Comparison of ENCODE assay signal across 19 mouse cellular contexts in the genomic region with DNA sequence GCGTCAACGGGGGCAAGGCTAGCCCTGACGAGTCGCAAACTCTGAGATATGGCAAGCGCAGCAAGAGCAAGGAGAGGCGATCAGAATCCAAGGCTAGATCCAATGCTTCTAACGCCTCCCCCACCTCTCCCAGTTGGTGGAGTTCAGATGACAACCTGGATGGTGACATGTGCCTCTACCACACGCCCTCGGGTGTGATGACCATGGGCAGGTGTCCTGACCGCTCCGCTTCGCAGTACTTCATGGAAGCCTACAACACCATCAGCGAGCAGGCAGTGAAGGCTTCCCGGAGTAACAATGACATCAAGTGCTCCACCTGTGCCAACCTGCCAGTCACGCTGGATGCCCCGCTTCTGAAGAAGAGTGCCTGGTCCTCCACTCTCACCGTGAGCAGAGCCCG.
"Had no signal": no experiment of that assay in that cellular context is flagged by ENCODE, and none has a peak within 500 bp of the region (broad histone marks: within the 10 kb centered on the region; RNA-seq: fewer than 3 reads in every experiment).

No protein-coding gene starts in this region.

- H3K27me3 ChIP-seq: limb, embryonic 12.5 days; limb, embryonic 15.5 days; stomach, embryonic 15.5 days had no signal

- H3K4me1 ChIP-seq: limb, embryonic 15.5 days; stomach, embryonic 15.5 days had no signal

- H3K27ac ChIP-seq: kidney, postnatal 0 days; limb, embryonic 12.5 days; limb, embryonic 15.5 days; liver, embryonic 14.5 days; macrophage; stomach, embryonic 15.5 days had no signal

- H3K4me3 ChIP-seq: limb, embryonic 12.5 days; limb, embryonic 15.5 days; stomach, embryonic 15.5 days had no signal

- H3K4me2 ChIP-seq: limb, embryonic 12.5 days; limb, embryonic 15.5 days; liver, embryonic 11.5 days; lung, embryonic 14.5 days; midbrain, embryonic 11.5 days; stomach, embryonic 15.5 days had no signal

- ATAC-seq: liver, postnatal 0 days; lung, postnatal 0 days had no signal

- H3K9ac ChIP-seq: limb, embryonic 12.5 days; limb, embryonic 15.5 days; liver, embryonic 14.5 days; liver, postnatal 0 days; lung, embryonic 14.5 days; stomach, embryonic 15.5 days had no signal

- DNase-seq: kidney, adult 2 months; left cerebral cortex, postnatal 4 days; liver, postnatal 0 days; lung, embryonic 14.5 days; midbrain, embryonic 14.5 days; right cerebral cortex, postnatal 25 days; spleen, adult 18-20 months; thymus, adult 2 months; thymus, postnatal 14 days; thymus, postnatal 4 days had no signal

- H3K9me3 ChIP-seq: limb, embryonic 12.5 days; limb, embryonic 15.5 days; stomach, embryonic 15.5 days had no signal

- H3K36me3 ChIP-seq: limb, embryonic 12.5 days; limb, embryonic 15.5 days; stomach, embryonic 15.5 days had no signal
